Mouse (Mus musculus): ENCODE results near the gene Prdm5. TPM values are rescaled to one million over a fixed set of nuclear protein-coding genes. Genes with fewer than 3 reads are reported as not detected.

The Prdm5 gene
- polyA plus RNA-seq, 1 experiment from 2014 or later = 5.7 TPM

Other genes with a start within 250 kb of the Prdm5 start
- gene Ndnf, start 107.4 kb upstream of the Prdm5 start, polyA plus RNA-seq (2014; fragmentation: Nextera tagmentation; extraction: Ambion mirVana) = 5.2 and 6.0 TPM in 2 replicates
- gene 4930544G11Rik, start 173.6 kb downstream of the Prdm5 start, polyA plus RNA-seq (2014; fragmentation: Nextera tagmentation; extraction: Ambion mirVana) = not detected in 2 replicates

All from midbrain, embryonic 14.5 days (tissue).